ENCODE assay signal across 8 mouse cellular contexts in genomic region chr9:37460043-37460960, GRCm38 (mm10). TPM values are rescaled to one million over a fixed set of nuclear protein-coding genes. Genes with fewer than 3 reads are reported as not detected.
A peak's percentile ranks its signal among the peaks of the same experiment; 100 is the strongest.
DNase-seq lines count a peak whose midpoint lies in the region; ATAC-seq and TF ChIP-seq lines count a peak whose summit lies in the region.

No protein-coding gene starts in this region.

- ATAC-seq in forebrain, embryonic 15.5 days (replicated peaks): peak; percentile 53
- peak; percentile 33; the same call in 1 of the 2 replicates for ATAC-seq in intestine, embryonic 14.5 days (replicated peaks; ENCODE audit: low FRiP score, low TSS enrichment, low read depth)
- no peak for ATAC-seq in limb, embryonic 14.5 days (ENCODE audit: low FRiP score, low read depth)

- peak overlapping the region; percentile 94 for H3K4me2 ChIP-seq in forebrain, embryonic 15.5 days (replicated peaks)
- peak overlapping the region; percentile 92 for H3K4me2 ChIP-seq in intestine, embryonic 14.5 days (ENCODE audit: low read length)
- peak overlapping the region; percentile 87 for H3K4me2 ChIP-seq in limb, embryonic 14.5 days (replicated peaks; ENCODE audit: low read depth, low read length, severe bottlenecking)

- H3K9me3 ChIP-seq in forebrain, embryonic 15.5 days: no peaks in the 10 kb centered on the region
- H3K9me3 ChIP-seq in intestine, embryonic 14.5 days (ENCODE audit: control insufficient read depth, low read length): no peaks in the 10 kb centered on the region
- no peaks in the 10 kb centered on the region for H3K9me3 ChIP-seq in limb, embryonic 14.5 days (ENCODE audit: control insufficient read depth, low read length)

- peak overlapping the region; percentile 76 for H3K9ac ChIP-seq in forebrain, embryonic 15.5 days (replicated peaks)
- 0 out of 2 replicates have a peak overlapping the region, but pooled peaks have one; percentile 16 for H3K9ac ChIP-seq in intestine, embryonic 14.5 days (ENCODE audit: low read length)
- peak overlapping the region; percentile 36 for H3K9ac ChIP-seq in limb, embryonic 14.5 days (ENCODE audit: low read depth, low read length, severe bottlenecking)

- peak overlapping the region; percentile 51 for H3K4me3 ChIP-seq in forebrain, embryonic 15.5 days
- peak overlapping the region; percentile 40 for H3K4me3 ChIP-seq in intestine, embryonic 14.5 days (ENCODE audit: low read depth, low read length)
- peak overlapping the region; percentile 48 for H3K4me3 ChIP-seq in limb, embryonic 14.5 days (replicated peaks; ENCODE audit: low read length)

- peak; percentile 25 for DNase-seq in layer of hippocampus, adult 11-12 months (ENCODE audit: low spot score)
- DNase-seq in layer of hippocampus, adult 9-10 months (ENCODE audit: low spot score): no peak
- peak; percentile 38 for DNase-seq in cerebellum, adult 11-12 months
- peak; percentile 65 for DNase-seq in intestine, embryonic 14.5 days (ENCODE audit: low spot score)
- peak; percentile 6 for DNase-seq in limb, embryonic 14.5 days (ENCODE audit: low spot score)
- DNase-seq in neural tube, embryonic 10.5 days (ENCODE audit: extremely low spot score, low spot score): peak; percentile 70
- DNase-seq in urinary bladder, postnatal 4 days (ENCODE audit: low spot score in 2 of 2): no peak

- H3K36me3 ChIP-seq in forebrain, embryonic 15.5 days: no peaks in the 10 kb centered on the region
- H3K36me3 ChIP-seq in intestine, embryonic 14.5 days (ENCODE audit: control insufficient read depth, insufficient read depth, low read length): no peaks in the 10 kb centered on the region
- H3K36me3 ChIP-seq in limb, embryonic 14.5 days (ENCODE audit: control insufficient read depth, insufficient read depth, low read length): no peaks in the 10 kb centered on the region

- peak overlapping the region; percentile 77 for H3K27ac ChIP-seq in forebrain, embryonic 15.5 days (replicated peaks)
- H3K27ac ChIP-seq in intestine, embryonic 14.5 days (ENCODE audit: low read depth): no peak overlapping the region
- H3K27ac ChIP-seq in limb, embryonic 14.5 days (replicated peaks; ENCODE audit: low read depth, low read length): no peak overlapping the region

- WGBS in forebrain, embryonic 15.5 days: under 1% methylated on average over 79 of the region's 81 CpGs
- under 1% methylated on average over 78 of the region's 81 CpGs for WGBS in intestine, embryonic 14.5 days
- 3% methylated on average over 65 of the region's 81 CpGs for WGBS in limb, embryonic 14.5 days

- H3K4me1 ChIP-seq in forebrain, embryonic 15.5 days: peaks cover 59% of the 10 kb centered on the region
- H3K4me1 ChIP-seq in intestine, embryonic 14.5 days (replicated peaks; ENCODE audit: control insufficient read depth, insufficient read depth, low read length): peaks cover 11% of the 10 kb centered on the region
- peaks cover 19% of the 10 kb centered on the region; the same call in 1 of the 2 replicates for H3K4me1 ChIP-seq in limb, embryonic 14.5 days (ENCODE audit: control insufficient read depth, insufficient read depth, low read length)

- peaks cover 5% of the 10 kb centered on the region; the same call in 1 of the 2 replicates for H3K27me3 ChIP-seq in forebrain, embryonic 15.5 days
- peaks cover 73% of the 10 kb centered on the region for H3K27me3 ChIP-seq in intestine, embryonic 14.5 days (replicated peaks; ENCODE audit: control insufficient read depth, insufficient read depth, low read length)
- peaks cover 73% of the 10 kb centered on the region for H3K27me3 ChIP-seq in limb, embryonic 14.5 days (ENCODE audit: control insufficient read depth, insufficient read depth, low read length)

- no peak for TF ChIP-seq POLR2A in limb, embryonic 14.5 days (IDR thresholded peaks at IDR 0.05; ENCODE audit: borderline replicate concordance, extremely low read depth, insufficient read depth, insufficient read length)

RNA-seq across cellular contexts. Expression of gene Robo3, which starts 27.3 kb away (rescaled TPM):
- 1.6 and 3.1 TPM in 2 replicates for polyA plus RNA-seq in forebrain, embryonic 15.5 days (2015; fragmentation: Nextera tagmentation; extraction: Ambion mirVana)
- not detected in 2 replicates for polyA plus RNA-seq in intestine, embryonic 14.5 days (2014; fragmentation: Nextera tagmentation; extraction: Ambion mirVana)
- 0.39 and 0.87 TPM in 2 replicates for polyA plus RNA-seq in limb, embryonic 14.5 days (2012; rRNA removed)
- polyA plus RNA-seq in limb, embryonic 14.5 days (2014; fragmentation: Nextera tagmentation; extraction: Ambion mirVana): 0.07 and 0.21 TPM in 2 replicates

RNA-seq across cellular contexts. Expression of gene Msantd2, which starts 28.8 kb away (rescaled TPM):
- polyA plus RNA-seq in forebrain, embryonic 15.5 days (2015; fragmentation: Nextera tagmentation; extraction: Ambion mirVana): 34.1 and 34.7 TPM in 2 replicates
- 28.7 and 29.5 TPM in 2 replicates for polyA plus RNA-seq in intestine, embryonic 14.5 days (2014; fragmentation: Nextera tagmentation; extraction: Ambion mirVana)
- polyA plus RNA-seq in limb, embryonic 14.5 days (2012; rRNA removed): 64.4 and 74.2 TPM in 2 replicates
- polyA plus RNA-seq in limb, embryonic 14.5 days (2014; fragmentation: Nextera tagmentation; extraction: Ambion mirVana): 26.7 and 31.7 TPM in 2 replicates

RNA-seq across cellular contexts. Expression of gene Robo4, which starts 58.6 kb away (rescaled TPM):
- 3.3 and 4.2 TPM in 2 replicates for polyA plus RNA-seq in forebrain, embryonic 15.5 days (2015; fragmentation: Nextera tagmentation; extraction: Ambion mirVana)
- 9.8 and 12.8 TPM in 2 replicates for polyA plus RNA-seq in intestine, embryonic 14.5 days (2014; fragmentation: Nextera tagmentation; extraction: Ambion mirVana)
- polyA plus RNA-seq in limb, embryonic 14.5 days (2012; rRNA removed): 13.2 and 17.6 TPM in 2 replicates
- polyA plus RNA-seq in limb, embryonic 14.5 days (2014; fragmentation: Nextera tagmentation; extraction: Ambion mirVana): 12.4 and 13.8 TPM in 2 replicates

Comparison
In these comparisons a context has a peak if more than half of its experiments do, and no peak if none do; other contexts are left out.
1. DNase-seq: peak in layer of hippocampus, adult 11-12 months (single experiment), cerebellum, adult 11-12 months (single experiment), intestine, embryonic 14.5 days (single experiment), limb, embryonic 14.5 days (single experiment) and neural tube, embryonic 10.5 days (single experiment); none in layer of hippocampus, adult 9-10 months (single experiment) and urinary bladder, postnatal 4 days (0 of 2).
2. H3K9ac ChIP-seq: peak in every context shown above with its lines; median percentile 76 in forebrain, embryonic 15.5 days; 36 in limb, embryonic 14.5 days; 16 in intestine, embryonic 14.5 days.
3. Peak in every context shown above with its lines, with median percentiles within 50 percentile points of each other: H3K4me2 ChIP-seq and H3K4me3 ChIP-seq.